Mouse (Mus musculus): ENCODE measurements at regions not wholly inside any gene's neighbourhood (a gene's known extent, or its start where the extent isn't known, plus 50 kb on each side); places are given as distances from the start of the nearest gene placed in this dataset.

DNA sequence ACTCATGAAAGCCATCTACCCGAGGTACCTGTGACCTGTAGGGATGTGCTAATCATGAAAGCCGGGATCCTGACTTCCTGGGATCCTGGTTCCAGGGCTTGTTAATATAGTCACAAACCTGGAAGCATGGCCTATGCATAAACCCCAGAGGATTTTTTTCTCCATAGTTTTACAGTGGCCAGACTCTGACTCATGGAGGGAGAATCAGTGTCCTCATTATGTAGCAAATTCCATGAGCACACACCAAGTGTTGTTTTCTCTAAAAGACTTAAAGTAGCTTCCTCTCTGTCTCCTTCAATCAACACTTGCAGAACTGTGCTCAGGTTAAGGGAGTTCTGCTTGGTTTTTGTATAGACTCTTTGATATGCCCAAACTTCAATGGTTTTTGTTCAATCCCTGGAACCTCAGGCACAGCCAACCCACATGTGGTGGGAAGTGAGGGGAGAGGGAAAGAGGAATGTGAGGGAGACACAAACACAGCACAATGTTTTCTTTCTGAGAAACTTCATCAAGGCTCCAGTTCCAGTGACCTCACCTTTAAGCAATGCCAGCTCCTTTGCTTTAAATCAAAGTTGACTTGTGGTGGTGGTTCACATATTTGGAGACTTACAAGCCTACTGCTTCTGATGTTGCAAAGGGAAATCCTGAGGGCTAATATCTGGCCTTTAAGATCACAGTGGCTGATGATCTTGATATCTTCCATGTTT lies 488.6 kb upstream of the Pappa start:
- Histone ChIP-seq H3K36me3 (replicated peaks) (no peaks in the 10 kb centered on the region), H3K4me3 (no peak overlapping the region), H3K4me1 (no peaks in the 10 kb centered on the region), H3K9me3 (no peaks in the 10 kb centered on the region), H3K27ac (no peak overlapping the region), H3K4me2 (no peak overlapping the region), H3K27me3 (replicated peaks) (no peaks in the 10 kb centered on the region), H3K9ac (no peak overlapping the region)
- 91% methylated on average over 2 of the region's 2 CpGs for WGBS
- no peak for ATAC-seq (replicated peaks)

- Histone ChIP-seq H3K27me3 (replicated peaks) (no peaks in the 10 kb centered on the region), H3K9me3 (no peaks in the 10 kb centered on the region), H3K9ac (no peak overlapping the region), H3K4me2 (no peak overlapping the region), H3K36me3 (replicated peaks) (no peaks in the 10 kb centered on the region), H3K27ac (no peak overlapping the region), H3K4me3 (no peak overlapping the region), H3K4me1 (no peaks in the 10 kb centered on the region)
- 82% methylated on average over 3 of the region's 3 CpGs for WGBS
- ATAC-seq (replicated peaks), result no peak
These were observed 483.9 kb upstream of the Pappa start for GRCm38 (mm10) chr4:64640056-64640455.

DNA sequence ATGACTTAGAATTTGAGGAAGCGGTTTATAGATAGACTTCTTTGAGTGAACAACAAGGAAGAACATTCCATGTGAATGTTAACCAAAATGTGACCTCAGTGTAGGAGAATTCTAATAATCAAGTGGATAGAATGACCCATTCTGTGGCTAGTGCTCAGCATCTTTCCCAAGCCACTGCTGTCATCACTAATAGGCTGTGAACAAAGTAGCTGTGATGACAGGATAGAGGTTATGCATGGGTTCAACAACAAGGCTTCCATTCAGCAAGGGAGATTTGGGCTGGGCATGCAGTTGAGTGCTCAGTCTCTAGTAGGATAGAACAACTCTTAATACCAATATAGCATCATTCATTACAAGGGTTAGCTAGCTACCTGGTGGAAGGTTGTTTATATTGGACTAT lies 483.0 kb upstream of the Pappa start:
- H3K4me3 ChIP-seq, result no peak overlapping the region
- H3K9ac ChIP-seq, result no peak overlapping the region
- H3K27me3 ChIP-seq (replicated peaks), result no peaks in the 10 kb centered on the region
- no peak overlapping the region for H3K4me2 ChIP-seq
- H3K9me3 ChIP-seq, result no peaks in the 10 kb centered on the region
- H3K4me1 ChIP-seq, result no peaks in the 10 kb centered on the region
- no peak overlapping the region for H3K27ac ChIP-seq
- no peak for ATAC-seq (replicated peaks)
- H3K36me3 ChIP-seq (replicated peaks), result no peaks in the 10 kb centered on the region
- 87% methylated on average over 1 of the region's 1 CpGs for WGBS

- Histone ChIP-seq H3K4me1 (no peaks in the 10 kb centered on the region), H3K9me3 (no peaks in the 10 kb centered on the region), H3K4me3 (no peak overlapping the region), H3K36me3 (replicated peaks) (no peaks in the 10 kb centered on the region), H3K27me3 (replicated peaks) (no peaks in the 10 kb centered on the region), H3K4me2 (no peak overlapping the region), H3K27ac (no peak overlapping the region), H3K9ac (no peak overlapping the region)
- ATAC-seq (replicated peaks), result no peak
- WGBS, result 94% methylated on average over 2 of the region's 2 CpGs
These were observed 478.8 kb upstream of the Pappa start for GRCm38 (mm10) chr4:64645141-64645540.

GRCm38 (mm10) chr4:64654157-64654556 lies 469.8 kb upstream of the Pappa start:
- no peak for ATAC-seq (replicated peaks)
- no peak overlapping the region for H3K4me3 ChIP-seq
- H3K36me3 ChIP-seq (replicated peaks), result no peaks in the 10 kb centered on the region
- 84% methylated on average over 3 of the region's 3 CpGs for WGBS
- H3K9me3 ChIP-seq, result no peaks in the 10 kb centered on the region
- H3K4me1 ChIP-seq, result no peaks in the 10 kb centered on the region
- no peak overlapping the region for H3K27ac ChIP-seq
- no peaks in the 10 kb centered on the region for H3K27me3 ChIP-seq (replicated peaks)
- H3K4me2 ChIP-seq, result no peak overlapping the region
- no peak overlapping the region for H3K9ac ChIP-seq

DNA sequence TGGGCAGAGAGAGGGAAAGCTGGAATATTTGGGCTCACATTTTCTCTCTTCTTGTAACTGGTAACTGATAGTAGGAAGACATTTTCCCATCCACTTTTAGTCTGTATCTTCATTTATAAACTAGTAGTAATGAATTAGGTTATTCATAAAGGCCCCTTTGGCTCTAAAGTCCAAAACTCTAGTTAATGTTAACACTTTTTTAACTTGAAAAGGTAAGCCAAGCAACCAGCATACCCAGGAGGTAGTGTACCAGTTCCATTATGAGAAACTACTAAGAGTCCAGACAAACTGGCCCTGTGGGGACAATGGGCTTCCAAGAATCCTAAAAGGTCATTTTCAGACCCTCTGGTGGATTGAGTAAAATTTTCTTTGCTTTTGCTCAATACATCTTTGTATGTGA lies 468.4 kb upstream of the Pappa start:
- Histone ChIP-seq H3K36me3 (replicated peaks) (no peaks in the 10 kb centered on the region), H3K4me1 (no peaks in the 10 kb centered on the region), H3K4me3 (no peak overlapping the region), H3K9ac (no peak overlapping the region), H3K27me3 (replicated peaks) (no peaks in the 10 kb centered on the region), H3K9me3 (no peaks in the 10 kb centered on the region), H3K4me2 (no peak overlapping the region), H3K27ac (no peak overlapping the region)
- ATAC-seq (replicated peaks), result no peak

GRCm38 (mm10) chr4:64663722-64664121 lies 460.3 kb upstream of the Pappa start:
- Histone ChIP-seq H3K4me3 (no peak overlapping the region), H3K9me3 (no peaks in the 10 kb centered on the region), H3K4me2 (no peak overlapping the region), H3K27me3 (replicated peaks) (no peaks in the 10 kb centered on the region), H3K9ac (no peak overlapping the region), H3K27ac (no peak overlapping the region), H3K36me3 (replicated peaks) (no peaks in the 10 kb centered on the region), H3K4me1 (no peaks in the 10 kb centered on the region)
- 85% methylated on average over 2 of the region's 2 CpGs for WGBS
- no peak for ATAC-seq (replicated peaks)

GRCm38 (mm10) chr4:64667998-64668397 lies 456.0 kb upstream of the Pappa start:
- Histone ChIP-seq H3K4me3 (no peak overlapping the region), H3K9ac (no peak overlapping the region), H3K27ac (no peak overlapping the region), H3K36me3 (replicated peaks) (no peaks in the 10 kb centered on the region), H3K4me2 (no peak overlapping the region), H3K9me3 (no peaks in the 10 kb centered on the region), H3K27me3 (replicated peaks) (no peaks in the 10 kb centered on the region), H3K4me1 (no peaks in the 10 kb centered on the region)
- ATAC-seq (replicated peaks), result no peak
- WGBS, result 88% methylated on average over 3 of the region's 3 CpGs

GRCm38 (mm10) chr4:64669722-64670121 lies 454.3 kb upstream of the Pappa start:
- no peaks in the 10 kb centered on the region for H3K4me1 ChIP-seq
- no peak overlapping the region for H3K27ac ChIP-seq
- H3K4me3 ChIP-seq, result no peak overlapping the region
- H3K36me3 ChIP-seq (replicated peaks), result no peaks in the 10 kb centered on the region
- 82% methylated on average over 2 of the region's 2 CpGs for WGBS
- H3K27me3 ChIP-seq (replicated peaks), result no peaks in the 10 kb centered on the region
- ATAC-seq (replicated peaks), result no peak
- H3K4me2 ChIP-seq, result no peak overlapping the region
- H3K9ac ChIP-seq, result no peak overlapping the region
- H3K9me3 ChIP-seq, result no peaks in the 10 kb centered on the region

GRCm38 (mm10) chr4:64676438-64676837 lies 447.5 kb upstream of the Pappa start:
- Histone ChIP-seq H3K27me3 (replicated peaks) (no peaks in the 10 kb centered on the region), H3K9me3 (no peaks in the 10 kb centered on the region), H3K4me2 (no peak overlapping the region), H3K4me3 (no peak overlapping the region), H3K27ac (no peak overlapping the region), H3K4me1 (no peaks in the 10 kb centered on the region), H3K36me3 (replicated peaks) (no peaks in the 10 kb centered on the region), H3K9ac (no peak overlapping the region)
- WGBS, result 56% methylated on average over 6 of the region's 6 CpGs
- ATAC-seq (replicated peaks), result no peak

DNA sequence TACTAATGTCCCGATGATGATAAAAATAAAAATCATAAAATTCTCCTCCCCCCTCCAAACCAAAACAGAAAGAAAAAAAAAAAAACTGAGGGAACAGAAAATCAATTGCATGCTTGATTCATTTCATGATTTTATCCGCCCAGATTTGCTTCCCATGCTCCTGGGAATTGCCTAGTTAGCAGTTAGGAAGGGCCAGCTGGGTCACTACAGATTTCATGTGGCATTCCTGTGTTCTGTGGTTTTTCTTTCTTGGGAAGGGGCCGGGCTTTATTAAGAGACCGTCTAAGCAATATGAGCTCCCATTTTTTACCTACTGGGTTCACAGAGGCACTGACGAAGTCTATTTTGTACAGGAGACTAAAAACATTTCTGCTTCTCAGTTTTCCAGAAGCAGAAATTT lies 447.1 kb upstream of the Pappa start:
- Histone ChIP-seq H3K4me3 (no peak overlapping the region), H3K4me2 (no peak overlapping the region), H3K36me3 (replicated peaks) (no peaks in the 10 kb centered on the region), H3K27me3 (replicated peaks) (no peaks in the 10 kb centered on the region), H3K9ac (no peak overlapping the region), H3K9me3 (no peaks in the 10 kb centered on the region), H3K4me1 (no peaks in the 10 kb centered on the region), H3K27ac (no peak overlapping the region)
- WGBS, result 66% methylated on average over 5 of the region's 5 CpGs
- no peak for ATAC-seq (replicated peaks)

DNA sequence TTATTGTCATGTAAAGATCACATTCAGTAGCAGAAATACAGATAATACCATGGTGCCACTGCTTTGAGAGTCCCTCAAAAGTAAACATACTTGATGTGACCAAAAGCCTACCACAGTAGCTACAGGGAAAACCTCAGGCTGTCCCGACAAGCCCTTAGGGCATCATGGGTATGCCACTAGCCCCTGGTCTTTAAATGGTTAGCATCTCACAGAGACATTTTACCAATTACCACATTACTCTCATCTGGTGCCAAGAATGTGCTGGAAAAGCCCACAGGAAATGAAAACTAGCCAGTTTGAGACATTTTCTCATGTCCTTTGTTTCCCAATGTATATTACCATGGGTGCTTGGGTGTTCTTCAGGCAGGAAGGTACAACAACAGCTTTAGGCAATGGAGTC lies 439.3 kb upstream of the Pappa start:
- no peak for ATAC-seq (replicated peaks)
- Histone ChIP-seq H3K4me1 (no peaks in the 10 kb centered on the region), H3K27me3 (replicated peaks) (no peaks in the 10 kb centered on the region), H3K36me3 (replicated peaks) (no peaks in the 10 kb centered on the region), H3K9me3 (no peaks in the 10 kb centered on the region), H3K27ac (no peak overlapping the region), H3K4me2 (no peak overlapping the region), H3K4me3 (no peak overlapping the region), H3K9ac (no peak overlapping the region)
- 78% methylated on average over 1 of the region's 1 CpGs for WGBS

- H3K9me3 ChIP-seq, result no peaks in the 10 kb centered on the region
- no peak overlapping the region for H3K27ac ChIP-seq
- no peak for ATAC-seq (replicated peaks)
- no peaks in the 10 kb centered on the region for H3K36me3 ChIP-seq (replicated peaks)
- no peak overlapping the region for H3K4me3 ChIP-seq
- WGBS, result 62% methylated on average over 1 of the region's 1 CpGs
- H3K4me2 ChIP-seq, result no peak overlapping the region
- no peaks in the 10 kb centered on the region for H3K4me1 ChIP-seq
- H3K9ac ChIP-seq, result no peak overlapping the region
- H3K27me3 ChIP-seq (replicated peaks), result no peaks in the 10 kb centered on the region
These were observed 427.8 kb upstream of the Pappa start for GRCm38 (mm10) chr4:64696134-64696533.

Data from midbrain, embryonic 15.5 days (tissue).